Mouse (Mus musculus) midbrain, embryonic 10.5 days (tissue): Measurements from ENCODE around the gene Plbd1. TPM values are rescaled to one million over a fixed set of nuclear protein-coding genes. Genes with fewer than 3 reads are reported as not detected.
A peak's percentile ranks its signal among the peaks of the same experiment; 100 is the strongest.

ENCODE experiments used
- DNase-seq: peaks from one replicate; pipeline ENCODE4 v3.0.0-alpha.2; 2017; ENCODE audit warnings: low spot score
- H3K27ac ChIP-seq: fragments of 300-500 bp; sonication (generic); replicated peaks from 2 replicates; pipeline ENCODE4 v1.5.1; 2016; ENCODE audit warnings: mild to moderate bottlenecking
- H3K27me3 ChIP-seq: fragments of 300-500 bp; sonication (generic); 2 replicates; pipeline ENCODE4 v1.6.1; 2016; ENCODE audit warnings: low read depth, mild to moderate bottlenecking; ENCODE audit not compliant: poor library complexity, severe bottlenecking
- H3K36me3 ChIP-seq: fragments of 300-500 bp; sonication (generic); 2 replicates; pipeline ENCODE4 v1.6.1; 2016; ENCODE audit warnings: mild to moderate bottlenecking, moderate library complexity
- H3K4me1 ChIP-seq: fragments of 300-500 bp; sonication (generic); 2 replicates; pipeline ENCODE4 v1.6.1; 2016
- H3K4me3 ChIP-seq: fragments of 300-500 bp; sonication (generic); 2 replicates; pipeline ENCODE4 v1.5.1; 2016; ENCODE audit warnings: mild to moderate bottlenecking, moderate library complexity
- H3K9me3 ChIP-seq: fragments of 300-500 bp; sonication (generic); replicated peaks from 2 replicates; pipeline ENCODE4 v1.6.1; 2016; ENCODE audit warnings: mild to moderate bottlenecking
- WGBS: fragments of 180-500 bp; shearing (Covaris S2); methylation state at CpG from one replicate; pipeline ENCODE4 v1.1.7; 2016; 5-methylcytosine and 5-hydroxymethylcytosine counted together
- polyA plus RNA-seq: library from polyadenylated mRNA; unstranded; fragments of >200 nt; fragmentation: Nextera tagmentation; extraction: Ambion mirVana; gene quantifications from 2 replicates; pipeline ENCODE4 v1.2.1, GENCODE M21; 2016

Plbd1 gene
- polyA plus RNA-seq, 1 experiment from 2014 or later, result 1.5 TPM

DNA sequence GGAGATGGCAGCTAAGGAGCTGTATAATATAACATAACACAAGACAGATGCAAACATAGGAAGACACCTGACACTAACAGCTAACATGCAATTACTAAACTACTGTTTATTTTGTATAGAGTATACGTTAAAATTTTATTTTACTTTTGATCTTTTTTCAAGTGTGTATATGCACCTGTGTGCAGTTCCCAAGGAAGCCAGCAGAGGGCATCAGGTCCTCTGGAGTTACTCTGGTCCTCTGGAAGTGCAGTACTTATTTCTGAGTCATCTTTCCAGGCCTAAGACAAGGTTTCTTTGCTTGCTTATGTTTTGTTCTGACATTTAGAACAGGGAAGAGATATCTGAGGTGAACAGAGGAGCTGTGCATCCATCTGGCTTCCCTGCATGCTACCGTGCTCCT, 17.6 kb downstream of the Plbd1 start:
- 96% methylated on average over 2 of the region's 2 CpGs for WGBS

DNA sequence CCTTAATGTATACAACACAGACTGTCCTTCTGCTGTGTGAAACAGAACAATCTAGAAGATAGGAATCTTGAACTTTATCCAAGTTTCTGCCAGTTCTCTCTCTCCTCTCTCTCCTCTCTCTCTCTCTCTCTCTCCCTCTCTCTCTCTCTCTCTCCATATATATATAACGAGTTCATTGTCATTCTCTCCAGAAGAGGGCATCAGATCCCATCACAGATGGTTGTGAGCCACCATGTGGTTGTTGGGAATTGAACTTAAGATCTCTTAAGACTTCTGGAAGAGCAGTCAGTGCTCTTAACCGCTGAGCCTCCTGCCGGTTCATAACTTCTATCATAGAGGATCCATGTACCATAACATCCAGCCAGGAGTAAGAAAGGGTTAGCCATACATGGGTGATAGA, 26.7 kb downstream of the Plbd1 start:
- Histone ChIP-seq H3K4me1 (no peaks in the 10 kb centered on the region), H3K4me3 (no peak overlapping the region), H3K36me3 (no peaks in the 10 kb centered on the region), H3K27me3 (peaks cover 6% of the 10 kb centered on the region; the same call in 1 of the 2 replicates), H3K27ac (no peak overlapping the region), H3K9me3 (no peaks in the 10 kb centered on the region)
- no peak for DNase-seq
- WGBS, result 70% methylated on average over 3 of the region's 3 CpGs

More for the DNA sequence above, 17.6 kb downstream of the Plbd1 start:
- Histone ChIP-seq H3K9me3 (peaks cover 6% of the 10 kb centered on the region; the same call in 1 of the 2 replicates), H3K36me3 (no peaks in the 10 kb centered on the region), H3K4me3 (no peak overlapping the region), H3K27ac (no peak overlapping the region), H3K4me1 (no peaks in the 10 kb centered on the region), H3K27me3 (no peaks in the 10 kb centered on the region)
- no peak for DNase-seq

DNA sequence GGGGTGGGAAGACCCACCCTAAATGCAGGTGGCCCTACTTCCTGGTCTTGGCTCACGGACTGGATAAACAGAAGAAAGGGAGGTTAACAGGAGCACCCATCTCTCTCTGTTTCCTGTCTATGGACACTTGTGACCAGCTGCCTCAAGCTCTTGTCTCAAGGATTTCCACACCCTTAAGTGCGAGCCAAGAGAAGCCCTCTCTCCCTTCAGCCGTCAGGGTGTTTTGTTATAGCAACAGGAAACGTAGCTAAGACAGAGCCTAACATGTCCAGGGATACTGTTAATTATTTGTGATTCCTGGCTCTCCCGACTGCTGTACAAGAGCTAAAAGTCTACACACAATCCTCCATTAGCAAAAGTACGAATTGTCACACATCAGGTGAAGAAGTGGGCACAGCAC, 28.0 kb downstream of the Plbd1 start:
- H3K9me3 ChIP-seq, result no peaks in the 10 kb centered on the region
- H3K27ac ChIP-seq, result no peak overlapping the region
- H3K4me3 ChIP-seq, result no peak overlapping the region
- peaks cover 6% of the 10 kb centered on the region; the same call in 1 of the 2 replicates for H3K27me3 ChIP-seq
- WGBS, result 84% methylated on average over 6 of the region's 6 CpGs
- DNase-seq, result no peak
- no peaks in the 10 kb centered on the region for H3K4me1 ChIP-seq
- H3K36me3 ChIP-seq, result no peaks in the 10 kb centered on the region

DNA sequence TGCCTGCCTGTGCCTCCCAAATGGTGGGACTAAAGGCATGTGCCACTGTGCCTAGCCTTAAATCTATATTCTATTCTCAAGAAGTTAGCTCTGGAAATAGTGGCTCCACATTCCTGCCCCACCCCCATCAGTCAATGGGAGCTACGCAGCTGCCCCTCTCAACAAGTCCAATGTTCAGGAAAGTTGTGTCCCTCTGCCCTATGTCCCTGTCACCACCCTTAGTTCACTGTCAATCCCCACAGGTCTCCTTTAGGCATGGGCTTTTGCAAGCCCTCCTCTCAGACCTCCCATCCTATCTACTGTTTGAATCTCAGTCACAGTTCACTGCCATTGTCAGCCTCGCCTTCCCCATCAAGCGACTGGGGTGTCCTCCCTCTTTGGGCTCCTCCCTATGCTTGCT, 28.6 kb downstream of the Plbd1 start:
- DNase-seq, result no peak
- H3K4me3 ChIP-seq, result no peak overlapping the region
- no peak overlapping the region for H3K27ac ChIP-seq
- H3K36me3 ChIP-seq, result no peaks in the 10 kb centered on the region
- WGBS, result 85% methylated on average over 3 of the region's 3 CpGs
- H3K4me1 ChIP-seq, result no peaks in the 10 kb centered on the region
- H3K9me3 ChIP-seq, result no peaks in the 10 kb centered on the region
- H3K27me3 ChIP-seq, result peaks cover 6% of the 10 kb centered on the region; the same call in 1 of the 2 replicates

DNA sequence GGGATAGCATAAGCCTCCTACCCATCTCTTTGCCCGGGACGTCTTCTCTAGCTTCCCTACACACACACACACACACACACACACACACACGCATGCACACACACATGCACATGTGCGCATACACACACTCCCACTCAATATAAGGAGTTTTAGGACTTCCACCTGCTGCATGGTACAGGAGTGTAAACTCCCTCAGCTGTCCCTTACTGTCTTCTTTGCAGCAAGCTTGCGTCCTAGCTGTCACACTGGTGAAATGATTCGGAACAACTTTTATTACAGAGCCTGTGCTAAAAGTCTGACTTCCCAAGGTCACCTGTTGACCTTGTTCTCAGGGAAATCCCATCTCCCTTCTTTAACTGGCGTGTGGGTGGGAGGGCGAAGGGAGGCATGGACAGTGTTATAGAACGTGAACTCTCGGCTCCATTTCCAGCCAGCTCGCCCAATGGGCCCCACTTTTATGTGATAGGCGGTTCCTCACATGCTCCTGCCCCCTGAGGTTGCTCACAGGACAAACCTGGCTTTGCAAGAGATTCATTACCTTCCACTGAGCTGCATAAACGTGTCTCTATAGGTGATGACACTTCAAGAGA, 29.7 kb downstream of the Plbd1 start:
- no peak for DNase-seq
- Histone ChIP-seq H3K36me3 (no peaks in the 10 kb centered on the region), H3K4me1 (no peaks in the 10 kb centered on the region), H3K27ac (no peak overlapping the region), H3K4me3 (no peak overlapping the region), H3K27me3 (peaks cover 6% of the 10 kb centered on the region; the same call in 1 of the 2 replicates), H3K9me3 (no peaks in the 10 kb centered on the region)
- WGBS, result 88% methylated on average over 13 of the region's 13 CpGs

DNA sequence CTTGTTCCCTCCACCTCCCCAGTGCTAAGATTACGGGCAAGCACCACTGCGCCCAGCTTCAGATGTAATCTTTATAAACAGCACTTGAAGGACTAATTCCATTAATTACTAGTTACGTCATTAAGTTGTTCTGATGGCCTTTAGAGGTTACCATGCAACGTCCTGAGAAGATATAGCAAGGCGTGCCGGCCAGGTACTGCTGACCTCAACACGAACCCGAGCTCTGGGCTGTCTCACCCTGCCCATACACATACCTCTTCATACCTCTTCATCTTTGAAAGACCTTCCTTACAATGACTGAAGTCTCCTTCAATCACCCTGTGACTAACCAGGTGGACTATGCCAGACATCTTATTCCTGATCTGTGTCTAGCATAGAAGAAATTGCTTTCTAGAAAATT, 30.2 kb downstream of the Plbd1 start:
- no peaks in the 10 kb centered on the region for H3K36me3 ChIP-seq
- no peak overlapping the region for H3K27ac ChIP-seq
- 94% methylated on average over 8 of the region's 8 CpGs for WGBS
- no peak for DNase-seq
- no peaks in the 10 kb centered on the region for H3K9me3 ChIP-seq
- peaks cover 6% of the 10 kb centered on the region; the same call in 1 of the 2 replicates for H3K27me3 ChIP-seq
- H3K4me3 ChIP-seq, result no peak overlapping the region
- no peaks in the 10 kb centered on the region for H3K4me1 ChIP-seq

DNA sequence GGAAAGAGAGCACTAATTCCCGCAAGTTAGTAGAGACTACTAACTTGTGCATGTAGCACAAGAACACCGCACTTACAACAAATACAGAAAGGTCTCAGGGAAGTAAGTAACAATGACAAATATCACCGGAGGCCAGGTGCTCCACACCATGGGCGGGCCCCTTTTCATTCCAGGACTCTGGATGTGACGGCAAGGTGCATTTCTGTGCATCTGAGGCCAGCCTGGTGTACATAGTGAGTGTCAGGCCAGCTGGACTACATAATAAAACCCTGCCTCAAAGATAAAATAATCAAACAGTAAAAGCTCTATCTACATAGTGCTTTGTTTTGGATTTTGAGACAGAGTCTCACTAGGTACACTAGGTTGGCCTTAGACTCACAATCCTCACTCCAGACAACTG, 32.1 kb downstream of the Plbd1 start:
- WGBS, result 89% methylated on average over 5 of the region's 5 CpGs
- no peaks in the 10 kb centered on the region for H3K4me1 ChIP-seq

DNA sequence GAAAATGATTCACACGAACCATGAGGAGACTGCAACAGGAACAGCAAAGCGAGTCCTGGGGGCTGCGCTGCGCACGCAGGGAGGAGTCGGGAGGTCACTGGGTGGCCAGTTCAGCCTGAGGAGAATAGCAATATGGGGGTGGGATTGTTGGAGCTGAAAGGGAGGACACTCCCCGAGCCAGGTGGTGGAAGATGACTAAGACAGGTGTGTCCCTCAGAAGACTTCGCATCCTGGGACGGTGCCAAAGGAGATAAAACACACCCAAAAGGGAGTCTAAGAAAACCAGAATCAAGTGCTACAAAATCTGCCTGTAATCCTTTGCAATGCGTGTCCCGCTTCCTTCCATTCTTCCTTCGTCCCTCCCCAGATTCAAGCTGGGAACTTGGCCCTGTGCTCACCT, 36.3 kb downstream of the Plbd1 start:
- H3K9me3 ChIP-seq, result no peaks in the 10 kb centered on the region
- H3K27me3 ChIP-seq, result no peaks in the 10 kb centered on the region
- H3K4me3 ChIP-seq, result no peak overlapping the region
- DNase-seq, result no peak
- no peaks in the 10 kb centered on the region for H3K4me1 ChIP-seq
- no peak overlapping the region for H3K27ac ChIP-seq
- H3K36me3 ChIP-seq, result no peaks in the 10 kb centered on the region
- 91% methylated on average over 12 of the region's 12 CpGs for WGBS

More for the DNA sequence above, 32.1 kb downstream of the Plbd1 start:
- Histone ChIP-seq H3K4me3 (no peak overlapping the region), H3K27ac (no peak overlapping the region), H3K36me3 (no peaks in the 10 kb centered on the region), H3K27me3 (peaks cover 6% of the 10 kb centered on the region; the same call in 1 of the 2 replicates), H3K9me3 (no peaks in the 10 kb centered on the region)
- DNase-seq, result no peak

DNA sequence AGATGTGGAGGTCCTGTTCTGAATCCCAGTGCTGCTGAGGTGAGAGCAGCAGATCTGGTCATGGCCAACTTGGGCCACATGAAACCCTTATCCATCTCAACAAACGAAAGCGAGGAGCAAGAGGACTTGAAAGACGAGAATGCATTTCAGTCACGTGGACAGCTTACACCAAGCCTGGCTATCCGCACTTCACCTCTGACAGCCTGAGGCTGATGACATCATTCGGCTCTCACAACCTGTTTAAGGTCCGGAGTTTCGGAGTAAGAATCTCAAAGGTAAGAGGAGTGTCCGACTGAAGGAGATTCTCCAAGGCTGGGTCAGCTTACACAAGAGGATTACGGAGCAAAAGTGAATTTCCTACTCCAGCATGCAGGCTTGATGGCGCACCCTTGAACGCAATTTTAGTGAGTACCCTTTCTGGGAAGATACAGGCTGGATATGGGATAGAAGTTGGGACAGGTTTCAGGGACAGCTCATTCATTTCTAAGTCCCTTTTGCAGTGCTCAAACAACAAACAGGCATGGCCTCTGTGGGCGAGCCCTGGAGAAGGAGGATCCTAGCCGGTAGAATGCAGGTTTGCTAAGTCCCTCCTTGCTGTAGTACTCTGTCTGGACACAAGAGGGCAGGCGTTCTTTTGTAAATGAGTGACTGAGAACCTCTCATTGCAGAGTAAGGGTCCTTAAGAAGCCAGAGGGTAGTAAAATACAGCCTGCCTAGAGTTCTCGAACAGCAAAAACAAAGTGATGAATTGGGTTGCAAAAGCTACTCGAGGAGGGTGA, 41.2 kb downstream of the Plbd1 start:
- no peak overlapping the region for H3K27ac ChIP-seq
- no peaks in the 10 kb centered on the region for H3K36me3 ChIP-seq
- H3K4me3 ChIP-seq, result no peak overlapping the region
- H3K9me3 ChIP-seq, result no peaks in the 10 kb centered on the region
- no peaks in the 10 kb centered on the region for H3K27me3 ChIP-seq
- no peaks in the 10 kb centered on the region for H3K4me1 ChIP-seq
- 53% methylated on average over 17 of the region's 17 CpGs for WGBS
- DNase-seq, result peak; percentile 82

DNA sequence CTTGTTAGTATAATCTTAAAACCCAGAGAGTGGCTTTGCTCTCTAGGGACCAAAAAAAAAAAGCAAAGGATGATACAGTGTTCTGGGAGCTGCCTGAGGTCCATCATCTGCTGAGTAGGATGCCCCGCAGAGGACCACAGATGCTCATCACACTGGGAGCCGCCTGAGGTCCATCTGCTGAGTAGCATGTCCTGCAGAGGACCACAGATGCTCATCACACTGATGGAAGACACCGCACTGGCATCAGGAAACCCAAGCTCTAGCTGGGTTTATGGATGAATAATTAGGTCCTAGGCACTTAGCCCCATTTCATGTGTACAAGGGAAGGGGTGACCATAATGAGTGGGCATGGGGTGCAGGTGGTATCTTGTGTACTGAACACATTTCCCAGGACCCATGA, 47.6 kb downstream of the Plbd1 start:
- DNase-seq, result no peak
- H3K9me3 ChIP-seq, result 0 out of 2 replicates have a peak, but pooled peaks cover 8% of the 10 kb centered on the region
- WGBS, result 89% methylated on average over 3 of the region's 3 CpGs
- H3K36me3 ChIP-seq, result peaks cover 33% of the 10 kb centered on the region
- H3K4me1 ChIP-seq, result no peaks in the 10 kb centered on the region
- no peak overlapping the region for H3K4me3 ChIP-seq
- no peaks in the 10 kb centered on the region for H3K27me3 ChIP-seq
- H3K27ac ChIP-seq, result no peak overlapping the region

DNA sequence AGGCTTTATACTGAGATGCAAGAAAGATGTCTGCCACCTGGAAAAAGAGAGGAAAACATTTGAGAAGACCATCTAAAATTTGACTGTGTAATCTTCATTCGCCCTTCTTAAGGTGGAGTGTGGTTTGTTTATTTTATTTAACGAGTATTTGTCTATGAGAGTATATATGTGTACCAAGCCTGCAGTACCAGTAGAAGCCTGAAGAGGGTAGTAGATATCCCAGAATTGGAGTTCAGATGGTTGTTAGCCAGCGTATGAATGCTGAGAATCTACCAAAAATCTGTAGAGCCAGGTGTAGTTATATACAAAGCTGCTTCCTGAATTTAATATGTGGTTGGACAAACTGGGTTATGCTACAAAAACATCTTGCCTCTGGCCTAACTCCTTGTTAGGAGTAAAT, 49.4 kb downstream of the Plbd1 start:
- Histone ChIP-seq H3K4me1 (no peaks in the 10 kb centered on the region), H3K4me3 (no peak overlapping the region), H3K36me3 (peaks cover 52% of the 10 kb centered on the region), H3K27me3 (no peaks in the 10 kb centered on the region), H3K27ac (no peak overlapping the region), H3K9me3 (0 out of 2 replicates have a peak, but pooled peaks cover 8% of the 10 kb centered on the region)
- no peak for DNase-seq
- WGBS, result 93% methylated on average over 3 of the region's 3 CpGs

DNA sequence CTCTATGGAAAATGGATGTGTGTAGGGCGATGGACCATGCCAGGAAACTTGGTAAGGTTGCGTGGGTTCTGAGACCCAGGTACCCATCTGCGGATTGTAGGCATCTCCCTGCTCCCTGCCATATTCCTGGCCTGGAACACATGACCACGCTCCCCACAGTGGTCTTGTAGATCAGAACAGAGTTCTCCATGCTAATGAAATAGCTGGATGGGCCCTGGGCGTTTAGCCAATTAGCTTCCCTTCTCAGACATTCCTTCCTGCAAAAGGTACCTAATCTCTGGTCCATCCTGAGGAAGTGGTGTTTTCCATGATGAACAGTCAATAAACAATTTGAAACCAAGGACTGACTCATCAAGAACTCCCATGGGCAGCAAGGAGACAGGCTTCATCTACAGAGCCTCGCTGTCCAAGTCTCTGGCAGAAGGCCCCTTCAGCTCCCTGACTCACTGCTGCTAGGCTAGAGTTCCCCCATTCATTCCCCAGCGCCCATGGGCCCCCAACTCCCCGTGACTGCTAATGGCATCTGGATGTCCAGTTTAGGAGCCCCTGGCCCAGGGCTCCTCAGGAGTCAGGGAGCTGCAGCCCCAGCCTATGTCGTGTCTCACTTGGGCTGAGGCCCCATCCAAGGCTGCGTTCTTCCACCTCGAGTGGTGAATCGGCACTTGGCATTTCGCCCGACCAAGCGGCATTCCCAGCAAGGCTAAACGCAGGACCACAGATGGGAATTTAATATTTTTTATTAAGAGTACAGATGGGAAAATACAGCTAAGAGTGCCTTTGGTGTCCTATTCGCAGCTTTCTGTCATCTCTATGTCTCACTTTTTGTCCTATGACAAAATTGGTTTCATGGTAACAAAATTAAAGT, 50.1 kb downstream of the Plbd1 start:
- 0 out of 2 replicates have a peak, but pooled peaks cover 8% of the 10 kb centered on the region for H3K9me3 ChIP-seq
- H3K36me3 ChIP-seq, result peaks cover 59% of the 10 kb centered on the region
- DNase-seq, result no peak
- 97% methylated on average over 17 of the region's 17 CpGs for WGBS
- no peaks in the 10 kb centered on the region for H3K27me3 ChIP-seq
- H3K27ac ChIP-seq, result no peak overlapping the region
- H3K4me3 ChIP-seq, result no peak overlapping the region
- no peaks in the 10 kb centered on the region for H3K4me1 ChIP-seq
